Mouse (Mus musculus) heart, postnatal 0 days (tissue): ENCODE measurements around the gene Armc6.

Source experiments
- CTCF ChIP-seq: IDR thresholded peaks from 2 replicates; pipeline ENCODE4 v1.5.1; 2016; ENCODE audit warnings: antibody characterized with exemption, control low read depth, low read depth
- EP300 ChIP-seq: IDR thresholded peaks from 2 replicates; pipeline ENCODE4 v1.6.1; 2016; ENCODE audit warnings: antibody characterized with exemption, low read depth

GRCm38 (mm10) chr8:70240642-70241041 is 6.4 kb upstream of the Armc6 start:
- TF ChIP-seq CTCF = no peak
- no peak for TF ChIP-seq EP300
